In the genomic region with DNA sequence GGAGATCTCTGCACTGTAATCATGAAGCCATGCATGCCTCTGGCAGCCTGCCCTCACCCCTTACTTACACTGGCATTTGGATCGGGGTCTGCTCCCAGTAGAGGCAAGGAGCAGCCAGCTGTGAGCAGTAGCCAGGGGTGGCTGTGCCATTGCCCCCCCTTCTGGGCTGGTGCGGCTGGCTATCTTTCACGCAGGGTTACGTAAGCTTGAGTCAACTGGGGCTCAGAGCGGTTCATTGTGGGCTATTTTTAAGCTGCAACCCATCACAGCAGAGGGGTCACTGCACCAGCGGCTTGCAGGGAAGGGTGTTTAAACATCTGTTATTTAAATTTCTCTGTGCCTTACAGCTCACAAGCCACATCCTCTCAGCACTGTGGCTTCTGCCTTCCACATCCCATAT, we compare ENCODE assay signal across 10 mouse cellular contexts. TPM values are rescaled to one million over a fixed set of nuclear protein-coding genes. Genes with fewer than 3 reads are reported as not detected.
DNase-seq lines count a peak whose midpoint lies in the region.
"Had no signal": no experiment of that assay in that cellular context is flagged by ENCODE, and none has a peak within 500 bp of the region (broad histone marks: within the 10 kb centered on the region; RNA-seq: fewer than 3 reads in every experiment).

No protein-coding gene starts in this region.

- DNase-seq in adrenal gland, postnatal 14 days: peak; percentile 47
- no peak for DNase-seq in adrenal gland, adult 2 months
- DNase-seq in brain, adult 2 months (ENCODE audit: low read depth, low spot score): peak; percentile 76
- DNase-seq in heart, postnatal 10 days: peak; percentile 59 to 68
- DNase-seq in testis, postnatal 10 days (ENCODE audit: low spot score): no peak
- no peak for DNase-seq in neural tube, embryonic 10.5 days (ENCODE audit: extremely low spot score, low spot score)
- DNase-seq in embryo, embryonic 10.5 days (ENCODE audit: low spot score): no peak
- DNase-seq: layer of hippocampus, postnatal 36 days had no signal

- H3K4me3 ChIP-seq in megakaryocyte, embryonic 14.5 days (replicated peaks): peak overlapping the region; percentile 39

- peaks cover 34% of the 10 kb centered on the region for H3K4me1 ChIP-seq in megakaryocyte, embryonic 14.5 days

- H3K36me3 ChIP-seq in megakaryocyte, embryonic 14.5 days (replicated peaks; ENCODE audit: low read length): no peaks in the 10 kb centered on the region

- intact Hi-C loops in heart, postnatal 10 days (cut with DNase I): no loop called here

- peaks cover 62% of the 10 kb centered on the region for H3K27me3 ChIP-seq in megakaryocyte, embryonic 14.5 days (replicated peaks)

- no peaks in the 10 kb centered on the region for H3K9me3 ChIP-seq in megakaryocyte, embryonic 14.5 days

RNA-seq across cellular contexts. Expression of a gene that starts 4.3 kb away (rescaled TPM):
- not detected in 2 replicates for total RNA-seq in adrenal gland, postnatal 14 days (2021)
- total RNA-seq in adrenal gland, adult 2 months (2021): not detected
- polyA plus RNA-seq in adrenal gland, adult 2 months (2012; rRNA removed): not detected in 2 replicates
- not detected for total RNA-seq in heart, postnatal 10 days (2021)
- polyA plus RNA-seq in megakaryocyte, embryonic 14.5 days (2012; ENCODE audit: insufficient read depth, low replicate concordance): not detected in 2 replicates
- total RNA-seq: adrenal gland, postnatal 4 days; layer of hippocampus, postnatal 36 days had no signal

RNA-seq across cellular contexts. Expression of a gene that starts 11.5 kb away (rescaled TPM):
- total RNA-seq in adrenal gland, postnatal 14 days (2021): 1.3 and 2.3 TPM in 2 replicates
- 1 to 10 TPM; 2.9 to 5.2 TPM for total RNA-seq in adrenal gland, adult 2 months (2021)
- 7.8 and 9.5 TPM in 2 replicates for polyA plus RNA-seq in adrenal gland, adult 2 months (2012; rRNA removed)
- total RNA-seq in heart, postnatal 10 days (2021): under 1 TPM; 0.14 to 0.37 TPM
- polyA plus RNA-seq in megakaryocyte, embryonic 14.5 days (2012; ENCODE audit: insufficient read depth, low replicate concordance): not detected in 2 replicates

RNA-seq across cellular contexts. Expression of a gene that starts 17.3 kb away (rescaled TPM):
- total RNA-seq in adrenal gland, postnatal 14 days (2021): 5.0 and 8.7 TPM in 2 replicates
- 1 to 10 TPM; 7.4 to 8.1 TPM for total RNA-seq in adrenal gland, adult 2 months (2021)
- 34.0 and 41.0 TPM in 2 replicates for polyA plus RNA-seq in adrenal gland, adult 2 months (2012; rRNA removed)
- total RNA-seq in heart, postnatal 10 days (2021): 1 to 10 TPM; 2.5 to 3.7 TPM
- 0.23 TPM in 1 of 2 replicates, not detected in the other for polyA plus RNA-seq in megakaryocyte, embryonic 14.5 days (2012; ENCODE audit: insufficient read depth, low replicate concordance)

RNA-seq across cellular contexts. Expression of a gene that starts 26.0 kb away (rescaled TPM):
- total RNA-seq in adrenal gland, postnatal 14 days (2021): 3.7 and 5.7 TPM in 2 replicates
- 1 to 10 TPM; 2.1 to 2.5 TPM for total RNA-seq in adrenal gland, adult 2 months (2021)
- 0.61 and 0.72 TPM in 2 replicates for polyA plus RNA-seq in adrenal gland, adult 2 months (2012; rRNA removed)
- total RNA-seq in heart, postnatal 10 days (2021): 1 to 10 TPM; 3.3 to 4.0 TPM
- 1.0 and 1.2 TPM in 2 replicates for polyA plus RNA-seq in megakaryocyte, embryonic 14.5 days (2012; ENCODE audit: insufficient read depth, low replicate concordance)

RNA-seq across cellular contexts. Expression of a gene that starts 36.0 kb away (rescaled TPM):
- 12.3 and 14.0 TPM in 2 replicates for total RNA-seq in adrenal gland, postnatal 14 days (2021)
- 10 to 100 TPM; 19.2 to 20.5 TPM for total RNA-seq in adrenal gland, adult 2 months (2021)
- polyA plus RNA-seq in adrenal gland, adult 2 months (2012; rRNA removed): 41.3 and 42.9 TPM in 2 replicates
- 1 to 10 TPM; 7.6 to 9.6 TPM for total RNA-seq in heart, postnatal 10 days (2021)
- 19.6 and 23.6 TPM in 2 replicates for polyA plus RNA-seq in megakaryocyte, embryonic 14.5 days (2012; ENCODE audit: insufficient read depth, low replicate concordance)

Comparison
In these comparisons a context has a peak if more than half of its experiments do, and no peak if none do; other contexts are left out.
1. DNase-seq: peak in adrenal gland, postnatal 14 days (single experiment), brain, adult 2 months (single experiment) and heart, postnatal 10 days (2 of 2); none in adrenal gland, adult 2 months (single experiment), testis, postnatal 10 days (single experiment), neural tube, embryonic 10.5 days (single experiment) and embryo, embryonic 10.5 days (single experiment).